Mouse (Mus musculus) CH12.LX (cell line): ENCODE measurements around the gene Traf4. TPM values are rescaled to one million over a fixed set of nuclear protein-coding genes. Genes with fewer than 3 reads are reported as not detected.

ENCODE experiments used
- DNase-seq: peaks from one replicate; pipeline ENCODE4 v3.0.0-alpha.2; 2013; ENCODE audit errors: extremely low read depth
- H3K27ac ChIP-seq: 2 replicates; pipeline ENCODE4 v1.5.1; 2012; ENCODE audit warnings: low read depth, mild to moderate bottlenecking, control low read depth, moderate library complexity; ENCODE audit not compliant: insufficient read depth
- H3K27me3 ChIP-seq: replicated peaks from 2 replicates; pipeline ENCODE3; 2012; ENCODE audit warnings: inconsistent platforms
- H3K36me3 ChIP-seq, 2 experiments: replicated peaks in 1 of 2; 2 replicates each; pipeline versions ENCODE3 to v1.6.1; 2012; ENCODE audit warnings: inconsistent platforms in 1 of 2, low read length in 1 of 2, mild to moderate bottlenecking in 1 of 2, mixed read lengths in 1 of 2, moderate library complexity in 1 of 2; ENCODE audit not compliant: control insufficient read depth in 1 of 2, insufficient read depth in 1 of 2
- H3K4me1 ChIP-seq, 2 experiments: 2 replicates each; pipeline ENCODE4 v1.6.1; 2012; ENCODE audit warnings: inconsistent platforms in 1 of 2, moderate library complexity in 1 of 2; ENCODE audit not compliant: insufficient read depth in 2 of 2, control insufficient read depth in 1 of 2
- H3K4me2 ChIP-seq: 2 replicates; pipeline ENCODE4 v1.6.1; 2012; ENCODE audit warnings: low read depth, mild to moderate bottlenecking, control low read depth; ENCODE audit not compliant: poor library complexity, insufficient read depth, severe bottlenecking
- H3K4me3 ChIP-seq, 3 experiments: fragments of 150-350 bp in 1 of 3; sonication (generic) in 1 of 3; replicated peaks in 1 of 3; 2 replicates each; pipeline versions ENCODE3 to v1.5.1; 2011 to 2012; ENCODE audit warnings: low read depth in 2 of 3, low read length in 2 of 3, mild to moderate bottlenecking in 2 of 3, moderate library complexity in 2 of 3, control low read depth in 1 of 3, improper control_type of control experiment in 1 of 3, inconsistent platforms in 1 of 3, mixed read lengths in 1 of 3; ENCODE audit not compliant: poor library complexity in 1 of 3
- H3K79me2 ChIP-seq: replicated peaks from 2 replicates; pipeline ENCODE4 v1.6.1; 2012; ENCODE audit warnings: mild to moderate bottlenecking, moderate library complexity; ENCODE audit not compliant: control insufficient read depth, poor library complexity, insufficient read depth, severe bottlenecking; ENCODE audit errors: extremely low read depth
- H3K9ac ChIP-seq: 2 replicates; pipeline ENCODE4 v1.6.1; 2012; ENCODE audit warnings: low read depth, mild to moderate bottlenecking, control low read depth, moderate library complexity; ENCODE audit not compliant: insufficient read depth
- H3K9me3 ChIP-seq: replicated peaks from 2 replicates; pipeline ENCODE3; 2012; ENCODE audit warnings: low read length, inconsistent platforms, mixed read lengths
- BHLHE40 ChIP-seq: IDR thresholded peaks from 2 replicates; pipeline ENCODE4 v1.6.1; 2011; ENCODE audit warnings: mild to moderate bottlenecking, low read depth, low read length, improper control_type of control experiment
- CHD1 ChIP-seq: IDR thresholded peaks from 2 replicates; pipeline ENCODE4 v1.6.1; 2012; ENCODE audit warnings: low read depth, low read length, improper control_type of control experiment, inconsistent platforms
- CHD2 ChIP-seq: IDR thresholded peaks from 2 replicates; pipeline ENCODE4 v1.6.1; 2011; ENCODE audit warnings: low read length, improper control_type of control experiment
- CTCF ChIP-seq, 2 experiments: IDR thresholded peaks in 1 of 2; conservative IDR thresholded peaks in 1 of 2; 2 replicates each; pipeline ENCODE4 v1.5.1; 2011 to 2012; ENCODE audit warnings: low read depth in 2 of 2, low read length in 2 of 2, improper control_type of control experiment in 1 of 2, inconsistent platforms in 1 of 2, mild to moderate bottlenecking in 1 of 2, moderate library complexity in 1 of 2
- E2F4 ChIP-seq: IDR thresholded peaks from 2 replicates; pipeline ENCODE4 v1.6.1; 2011; ENCODE audit warnings: low read depth, low read length, improper control_type of control experiment; ENCODE audit not compliant: insufficient replicate concordance
- ETS1 ChIP-seq: conservative IDR thresholded peaks from 2 replicates; pipeline ENCODE4 v1.6.1; 2012; ENCODE audit warnings: low read depth, mild to moderate bottlenecking, inconsistent platforms, low read length, improper control_type of control experiment, moderate library complexity
- GABPA ChIP-seq: IDR thresholded peaks from 2 replicates; pipeline ENCODE4 v1.6.1; 2012; ENCODE audit warnings: low read depth, low read length, improper control_type of control experiment, inconsistent platforms; ENCODE audit not compliant: insufficient replicate concordance
- HCFC1 ChIP-seq: IDR thresholded peaks from 2 replicates; pipeline ENCODE4 v1.6.1; 2012; ENCODE audit warnings: low read depth, mild to moderate bottlenecking, inconsistent platforms, low read length, improper control_type of control experiment
- JUN ChIP-seq: IDR thresholded peaks from 2 replicates; pipeline ENCODE4 v1.6.1; 2011; ENCODE audit warnings: low read depth, mild to moderate bottlenecking, low read length, improper control_type of control experiment, moderate library complexity; ENCODE audit not compliant: insufficient read depth
- MAFK ChIP-seq: IDR thresholded peaks from 2 replicates; pipeline ENCODE4 v1.6.1; 2011; ENCODE audit warnings: low read length, improper control_type of control experiment; ENCODE audit not compliant: insufficient replicate concordance
- MXI1 ChIP-seq: IDR thresholded peaks from 2 replicates; pipeline ENCODE4 v1.6.1; 2011; ENCODE audit warnings: mild to moderate bottlenecking, low read depth, low read length, improper control_type of control experiment
- MYC ChIP-seq: IDR thresholded peaks from 2 replicates; pipeline ENCODE4 v1.6.1; 2011; ENCODE audit warnings: low read depth, mild to moderate bottlenecking, improper control_type of control experiment, low read length
- NRF1 ChIP-seq: IDR thresholded peaks from 2 replicates; pipeline ENCODE4 v1.6.1; 2014; ENCODE audit warnings: low read depth, mild to moderate bottlenecking, inconsistent platforms, low read length, improper control_type of control experiment, moderate library complexity
- PAX5 ChIP-seq: IDR thresholded peaks from 2 replicates; pipeline ENCODE4 v1.6.1; 2012; ENCODE audit warnings: low read length, inconsistent platforms, mixed read lengths
- POLR2A ChIP-seq: IDR thresholded peaks from 2 replicates; pipeline ENCODE4 v1.6.1; 2011; ENCODE audit warnings: low read depth, mild to moderate bottlenecking, improper control_type of control experiment, low read length
- POLR2AphosphoS2 ChIP-seq: IDR thresholded peaks from 2 replicates; pipeline ENCODE4 v1.6.1; 2011; ENCODE audit warnings: low read depth, low read length, improper control_type of control experiment
- RCOR1 ChIP-seq: conservative IDR thresholded peaks from 2 replicates; pipeline ENCODE4 v1.6.1; 2012; ENCODE audit warnings: low read depth, mild to moderate bottlenecking, inconsistent platforms, low read length, improper control_type of control experiment
- SIN3A ChIP-seq: IDR thresholded peaks from 2 replicates; pipeline ENCODE4 v1.6.1; 2012; ENCODE audit warnings: low read length, improper control_type of control experiment, inconsistent platforms
- SMC3 ChIP-seq: IDR thresholded peaks from 2 replicates; pipeline ENCODE4 v1.6.1; 2011; ENCODE audit warnings: low read depth, low read length, improper control_type of control experiment
- TBP ChIP-seq: conservative IDR thresholded peaks from 2 replicates; pipeline ENCODE4 v1.6.1; 2011; ENCODE audit warnings: low read depth, low read length, improper control_type of control experiment
- TCF12 ChIP-seq: IDR thresholded peaks from 2 replicates; pipeline ENCODE4 v1.6.1; 2014; ENCODE audit warnings: low read depth, mild to moderate bottlenecking, inconsistent platforms, low read length, improper control_type of control experiment
- USF1 ChIP-seq: IDR thresholded peaks from 2 replicates; pipeline ENCODE4 v1.6.1; 2014; ENCODE audit warnings: low read depth, mild to moderate bottlenecking, inconsistent platforms, low read length, improper control_type of control experiment
- USF2 ChIP-seq: conservative IDR thresholded peaks from 2 replicates; pipeline ENCODE4 v1.6.1; 2011; ENCODE audit warnings: low read depth, low read length, improper control_type of control experiment
- ZC3H11A ChIP-seq: IDR thresholded peaks from 2 replicates; pipeline ENCODE4 v1.6.1; 2012; ENCODE audit warnings: low read depth, mild to moderate bottlenecking, inconsistent platforms, low read length, improper control_type of control experiment
- ZNF384 ChIP-seq: IDR thresholded peaks from 2 replicates; pipeline ENCODE4 v1.6.1; 2012; ENCODE audit warnings: low read depth, low read length, improper control_type of control experiment, inconsistent platforms
- dilution Hi-C: fragments of 300-500 bp; cut with MboI; formaldehyde crosslinking; loops from 2 replicates; pipeline ENCODE4 v1.14.3; 2020; ENCODE audit warnings: low sequenced_read_pairs; ENCODE audit not compliant: extremely low pct_unique_long_range_greater_than_20kb, extremely low pct_ligation_motif_present
- in situ Hi-C: fragments of 300-500 bp; cut with MboI; formaldehyde crosslinking; loops from 3 replicates; pipeline ENCODE4 v1.14.3; 2019; ENCODE audit warnings: low sequenced_read_pairs, low pct_ligation_motif_present, low pct_unique_long_range_greater_than_20kb, mixed read lengths
- polyA plus RNA-seq: library from polyadenylated mRNA; unstranded; fragments of >175 nt; gene quantifications from 2 replicates; pipeline ENCODE4 v1.2.1, GENCODE M21; 2012; ENCODE audit warnings: low read depth; ENCODE audit not compliant: insufficient read length
- total RNA-seq, 2 experiments: library from RNA; depleted of rRNA; stranded (reverse); fragments of 300-350 nt in 1 of 2; fragments of >200 nt in 1 of 2; gene quantifications; 2 replicates each; pipeline ENCODE4 v1.2.3; 2012 to 2014

The Traf4 gene
- total and polyA plus RNA-seq, 3 experiments: 20.8 to 68.7 (median 55.9) TPM

GRCm38 (mm10) chr11:78119898-78120297, 45.5 kb downstream of the Traf4 start:
- dilution Hi-C loops: no loop called here

GRCm38 (mm10) chr11:78118467-78118866, 46.9 kb downstream of the Traf4 start:
- in situ Hi-C loops: no loop called here
- Histone ChIP-seq H3K79me2 (peaks cover 69% of the 10 kb centered on the region), H3K27ac (no peak overlapping the region), H3K36me3 (peaks cover 4 to 52% of the 10 kb centered on the region in 2 experiments), H3K9me3 (no peaks in the 10 kb centered on the region), H3K27me3 (no peaks in the 10 kb centered on the region), H3K4me1 (peaks cover 5 to 53% of the 10 kb centered on the region in 2 experiments), H3K4me3 (no peak overlapping the region), H3K9ac (no peak overlapping the region), H3K4me2 (no peak overlapping the region)
- no peak for DNase-seq
- no peak for TF ChIP-seq CHD2
- no peak for TF ChIP-seq POLR2A
- TF ChIP-seq HCFC1: no peak
- TF ChIP-seq E2F4: no peak
- no peak for TF ChIP-seq MAFK
- TF ChIP-seq ZC3H11A: no peak
- no peak for TF ChIP-seq TCF12
- TF ChIP-seq ZNF384: no peak
- no peak for TF ChIP-seq PAX5
- no peak for TF ChIP-seq CTCF (conservative IDR thresholded peaks at IDR 0.05 in 1 of 2, IDR thresholded peaks at IDR 0.05 in 1 of 2; ENCODE audit: low read depth in 2 of 2, low read length in 2 of 2)
- TF ChIP-seq NRF1: no peak
- TF ChIP-seq TBP: no peak
- no peak for TF ChIP-seq CHD1
- dilution Hi-C loops: no loop called here

More at GRCm38 (mm10) chr11:78119898-78120297, 45.5 kb downstream of the Traf4 start:
- no peak for DNase-seq
- Histone ChIP-seq H3K27ac (no peak overlapping the region), H3K9ac (no peak overlapping the region), H3K36me3 (peaks cover 0 to 43% of the 10 kb centered on the region in 2 experiments), H3K27me3 (no peaks in the 10 kb centered on the region), H3K79me2 (peaks cover 63% of the 10 kb centered on the region), H3K4me1 (peaks cover 0 to 49% of the 10 kb centered on the region in 2 experiments; a peak in 2 of 4 replicates), H3K4me2 (no peak overlapping the region), H3K9me3 (no peaks in the 10 kb centered on the region), H3K4me3 (no peak overlapping the region)
- no peak for TF ChIP-seq ZC3H11A
- no peak for TF ChIP-seq SMC3
- TF ChIP-seq ETS1: no peak
- TF ChIP-seq SIN3A: no peak
- TF ChIP-seq E2F4: no peak
- no peak for TF ChIP-seq JUN
- TF ChIP-seq GABPA: no peak
- no peak for TF ChIP-seq RCOR1
- TF ChIP-seq TCF12: no peak
- no peak for TF ChIP-seq HCFC1
- TF ChIP-seq MXI1: no peak
- no peak for TF ChIP-seq USF1
- TF ChIP-seq MYC: no peak
- TF ChIP-seq NRF1: no peak
- no peak for TF ChIP-seq USF2
- no peak for TF ChIP-seq ZNF384
- TF ChIP-seq BHLHE40: no peak
- TF ChIP-seq POLR2AphosphoS2: no peak
- in situ Hi-C loops: no loop called here
